Mouse (Mus musculus): ENCODE measurements around the gene Slc36a4.

DNA sequence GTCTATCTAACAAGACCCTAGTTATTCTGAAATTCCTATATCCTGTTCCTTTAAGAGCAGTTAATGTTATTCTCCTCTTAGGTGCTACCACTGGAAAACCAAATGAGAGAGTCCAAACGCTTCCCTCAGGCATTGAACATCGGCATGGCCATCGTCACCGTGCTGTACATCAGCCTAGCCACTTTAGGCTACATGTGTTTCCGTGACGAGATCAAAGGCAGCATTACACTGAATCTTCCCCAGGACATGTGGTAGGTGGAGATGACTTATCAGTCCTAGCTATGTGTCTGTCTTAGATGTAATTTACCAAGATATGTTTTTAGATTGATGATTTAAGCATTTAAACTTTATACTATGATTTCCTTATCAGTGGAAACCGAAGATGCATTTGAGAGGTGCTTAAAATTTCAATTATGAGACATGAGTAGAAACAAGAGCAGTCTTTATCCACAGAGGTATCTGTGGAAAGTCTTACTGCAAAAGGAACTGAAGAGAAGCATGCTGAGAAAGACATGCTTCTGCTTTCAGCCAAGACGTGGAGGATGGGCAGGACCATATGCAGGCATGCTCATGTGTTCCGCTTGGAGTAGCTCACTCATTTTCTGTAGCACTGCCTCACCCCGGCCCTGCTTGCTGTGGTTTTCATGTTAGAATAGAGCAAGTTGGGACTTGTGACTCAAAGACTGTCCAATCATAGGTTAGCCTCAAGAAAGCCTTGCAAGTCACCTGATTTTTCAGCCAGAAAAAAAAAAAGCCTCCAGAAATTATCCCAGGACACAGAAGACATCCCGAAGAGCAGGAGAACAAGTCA, 24.7 kb downstream of the Slc36a4 start:
- TF ChIP-seq CTCF (conservative IDR thresholded peaks at IDR 0.05; ENCODE audit: insufficient read depth, insufficient read length, low read depth, low read length) (no peak), POLR2A (IDR thresholded peaks at IDR 0.05; ENCODE audit: low read depth, low read length) (no peak)

Measured in kidney, adult 2 months (tissue).